Mouse (Mus musculus) liver, embryonic 12.5 days (tissue): ENCODE data around the gene Tmem273. TPM values are rescaled to one million over a fixed set of nuclear protein-coding genes. Genes with fewer than 3 reads are reported as not detected.

ENCODE experiments used
- ATAC-seq: fragments of 200-750 bp; cut with Nextera tagmentation; 2 replicates; pipeline ENCODE4 v1.8.0; 2017; ENCODE audit warnings: moderate number of reproducible peaks, mild to moderate bottlenecking, moderate library complexity
- H3K27ac ChIP-seq: fragments of 300-500 bp; sonication (generic); 2 replicates; pipeline ENCODE4 v1.5.1; 2016; ENCODE audit warnings: mild to moderate bottlenecking
- H3K27me3 ChIP-seq: fragments of 300-500 bp; sonication (generic); replicated peaks from 2 replicates; pipeline ENCODE4 v1.6.1; 2016; ENCODE audit warnings: mild to moderate bottlenecking, moderate library complexity
- H3K36me3 ChIP-seq: fragments of 300-500 bp; sonication (generic); 2 replicates; pipeline ENCODE4 v1.6.1; 2016; ENCODE audit warnings: mild to moderate bottlenecking, moderate library complexity
- H3K4me1 ChIP-seq: fragments of 300-500 bp; sonication (generic); 2 replicates; pipeline ENCODE4 v1.6.1; 2016
- H3K4me2 ChIP-seq: fragments of 300-500 bp; sonication (generic); 2 replicates; pipeline ENCODE4 v1.6.1; 2016; ENCODE audit warnings: mild to moderate bottlenecking, moderate library complexity
- H3K4me3 ChIP-seq: fragments of 300-500 bp; sonication (generic); 2 replicates; pipeline ENCODE4 v1.5.1; 2016; ENCODE audit warnings: mild to moderate bottlenecking, moderate library complexity
- H3K9ac ChIP-seq: fragments of 300-500 bp; sonication (generic); 2 replicates; pipeline ENCODE4 v1.6.1; 2016; ENCODE audit warnings: mild to moderate bottlenecking, moderate library complexity
- H3K9me3 ChIP-seq: fragments of 300-500 bp; sonication (generic); replicated peaks from 2 replicates; pipeline ENCODE4 v1.6.1; 2016; ENCODE audit warnings: mild to moderate bottlenecking, moderate library complexity
- WGBS: fragments of 180-500 bp; shearing (Covaris S2); methylation state at CpG from one replicate; pipeline ENCODE4 v1.1.7; 2016; ENCODE audit not compliant: insufficient replicate concordance; 5-methylcytosine and 5-hydroxymethylcytosine counted together
- polyA plus RNA-seq: library from polyadenylated mRNA; unstranded; fragments of >200 nt; fragmentation: Nextera tagmentation; extraction: Ambion mirVana; gene quantifications from 2 replicates; pipeline ENCODE4 v1.2.1, GENCODE M21; 2016

Tmem273 gene
- polyA plus RNA-seq: 0.50 and 0.77 TPM in 2 replicates

DNA sequence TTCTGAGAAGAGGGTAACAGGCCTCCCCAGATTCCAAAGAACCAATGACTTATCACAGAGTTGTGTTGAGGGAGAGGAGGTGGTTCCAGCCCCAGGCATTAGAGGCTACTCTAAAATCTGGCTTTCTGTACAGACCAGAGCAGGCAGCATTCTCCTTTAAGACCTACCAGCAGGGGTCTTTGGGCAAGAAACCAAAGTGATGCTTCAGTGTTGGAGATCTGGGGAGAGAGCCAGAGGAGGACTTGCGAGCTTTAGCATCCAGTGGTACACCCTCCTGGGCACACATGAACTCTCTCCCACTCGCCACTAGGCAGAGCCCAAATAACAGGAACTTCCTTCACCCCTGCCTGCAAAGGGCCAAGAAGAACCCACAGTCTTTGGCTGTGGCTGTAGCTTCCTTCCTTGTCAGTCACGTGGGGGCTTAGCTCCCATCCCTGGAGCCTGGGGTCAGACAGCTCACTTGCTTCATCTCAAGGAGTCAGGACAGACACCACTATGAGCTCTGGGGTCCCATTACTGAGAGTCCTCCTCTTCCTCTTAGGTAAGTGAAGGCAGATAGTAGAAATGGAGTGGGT, at the start of gene Tmem273:
Tmem273 (plus strand) TSS at position 408 of the 575 bp plus-strand sequence.
- H3K4me3 ChIP-seq: no peak within 1 kb of the TSS
- no peak within 1 kb of the TSS for H3K4me2 ChIP-seq
- no peak for ATAC-seq
- no peaks in the 10 kb centered on the region for H3K27me3 ChIP-seq
- H3K9me3 ChIP-seq: no peaks in the 10 kb centered on the region
- WGBS: 25% methylated on average over 3 of the region's 3 CpGs
- H3K4me1 ChIP-seq: peaks cover 8% of the 10 kb centered on the region; the same call in 1 of the 2 replicates
- no peaks in the 10 kb centered on the region for H3K36me3 ChIP-seq
- H3K9ac ChIP-seq: no peak within 1 kb of the TSS
- H3K27ac ChIP-seq: no peak within 1 kb of the TSS

DNA sequence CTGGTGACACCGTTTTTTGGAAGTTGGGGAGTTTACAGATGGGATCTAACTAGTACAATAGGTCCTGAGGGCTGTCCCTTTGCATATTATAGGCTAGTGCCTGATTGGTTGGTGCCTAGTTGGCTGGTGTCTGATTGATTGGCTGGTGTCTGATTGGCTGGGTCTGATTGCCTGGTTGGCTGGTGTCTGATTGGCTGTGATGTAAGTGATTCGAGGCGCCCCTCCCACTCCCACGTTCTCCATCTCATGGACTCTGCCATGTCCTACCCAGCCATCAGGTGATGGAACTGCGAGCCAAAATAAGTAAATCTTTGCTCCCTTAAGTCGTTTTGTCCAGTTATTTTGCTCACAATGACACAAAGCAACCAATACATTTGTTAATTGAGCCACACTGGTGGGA, 49.2 kb upstream of the Tmem273 start:
- Histone ChIP-seq H3K4me2 (no peak overlapping the region), H3K4me1 (no peaks in the 10 kb centered on the region), H3K27me3 (no peaks in the 10 kb centered on the region), H3K36me3 (no peaks in the 10 kb centered on the region), H3K9me3 (no peaks in the 10 kb centered on the region), H3K27ac (no peak overlapping the region), H3K9ac (no peak overlapping the region), H3K4me3 (no peak overlapping the region)
- ATAC-seq: no peak
- WGBS: 65% methylated on average over 6 of the region's 6 CpGs

DNA sequence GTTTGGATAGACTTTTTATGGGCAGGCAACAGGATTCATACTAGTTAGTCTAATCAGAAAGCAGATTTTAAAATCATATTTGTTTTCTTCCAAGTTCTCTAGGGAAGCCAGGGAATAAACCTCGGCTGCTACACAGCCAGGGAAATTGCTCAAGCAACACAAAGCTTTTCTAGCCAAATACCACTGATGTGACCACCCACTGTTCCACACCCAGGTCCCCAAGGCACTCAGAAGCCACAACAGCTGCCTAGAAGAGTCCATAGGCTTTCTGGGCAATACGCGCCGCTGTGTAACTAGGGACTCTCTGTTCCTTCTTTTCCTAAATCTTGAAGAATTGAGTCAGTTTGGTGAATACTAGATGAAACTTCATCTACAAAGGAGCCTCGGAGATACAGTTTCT, 47.2 kb upstream of the Tmem273 start:
- no peaks in the 10 kb centered on the region for H3K9me3 ChIP-seq
- no peak overlapping the region for H3K4me3 ChIP-seq
- no peak for ATAC-seq
- no peaks in the 10 kb centered on the region for H3K36me3 ChIP-seq
- H3K27ac ChIP-seq: no peak overlapping the region
- no peaks in the 10 kb centered on the region for H3K27me3 ChIP-seq
- no peak overlapping the region for H3K4me2 ChIP-seq
- WGBS: 71% methylated on average over 5 of the region's 5 CpGs
- no peaks in the 10 kb centered on the region for H3K4me1 ChIP-seq
- H3K9ac ChIP-seq: no peak overlapping the region

DNA sequence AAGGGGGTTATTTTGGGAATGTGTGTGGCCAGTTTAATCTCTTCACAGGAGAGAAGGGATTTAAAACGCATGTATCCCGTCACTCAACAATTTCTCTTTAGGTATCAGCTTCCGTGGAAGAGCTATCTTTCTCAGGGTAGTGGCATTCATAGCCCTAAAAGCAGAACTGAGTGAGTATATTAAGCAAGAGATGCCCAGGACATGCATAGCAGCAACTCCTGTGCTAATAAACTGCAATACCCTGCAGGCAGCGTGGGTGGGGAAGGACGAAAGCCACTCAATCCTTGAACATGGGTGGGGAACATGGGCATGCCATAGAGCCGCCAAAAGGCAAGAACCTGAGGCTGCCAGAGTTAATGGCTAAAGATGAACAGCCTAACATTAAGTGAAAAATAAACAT, 37.2 kb upstream of the Tmem273 start:
- 60% methylated on average over 6 of the region's 6 CpGs for WGBS
- no peak for ATAC-seq
- Histone ChIP-seq H3K4me3 (no peak overlapping the region), H3K36me3 (no peaks in the 10 kb centered on the region), H3K9ac (no peak overlapping the region), H3K4me2 (no peak overlapping the region), H3K27me3 (no peaks in the 10 kb centered on the region), H3K27ac (no peak overlapping the region), H3K9me3 (no peaks in the 10 kb centered on the region), H3K4me1 (no peaks in the 10 kb centered on the region)

DNA sequence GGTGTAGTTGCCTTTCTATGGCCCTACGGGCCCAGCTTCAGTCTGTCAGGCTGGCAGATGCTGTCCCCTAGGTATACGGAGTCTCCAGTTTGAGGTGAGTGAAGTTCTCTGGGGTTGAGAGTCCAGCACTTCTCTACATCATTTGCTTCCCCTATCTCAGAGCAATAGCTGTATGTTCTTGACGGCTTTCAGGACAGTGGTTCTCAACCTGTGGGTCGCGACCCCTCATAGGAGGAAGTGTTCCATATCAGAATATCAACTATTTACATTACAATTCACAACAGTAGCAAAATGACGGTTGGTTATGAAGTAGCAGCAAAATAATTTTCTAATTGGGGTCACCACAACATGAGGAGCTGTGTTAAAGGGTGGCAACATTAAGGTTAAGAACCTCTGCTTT, 35.0 kb upstream of the Tmem273 start:
- WGBS: 70% methylated on average over 6 of the region's 6 CpGs
- H3K4me1 ChIP-seq: no peaks in the 10 kb centered on the region
- no peaks in the 10 kb centered on the region for H3K36me3 ChIP-seq
- H3K27me3 ChIP-seq: no peaks in the 10 kb centered on the region
- ATAC-seq: no peak
- H3K4me3 ChIP-seq: no peak overlapping the region
- no peaks in the 10 kb centered on the region for H3K9me3 ChIP-seq
- H3K4me2 ChIP-seq: no peak overlapping the region
- H3K27ac ChIP-seq: no peak overlapping the region
- no peak overlapping the region for H3K9ac ChIP-seq

DNA sequence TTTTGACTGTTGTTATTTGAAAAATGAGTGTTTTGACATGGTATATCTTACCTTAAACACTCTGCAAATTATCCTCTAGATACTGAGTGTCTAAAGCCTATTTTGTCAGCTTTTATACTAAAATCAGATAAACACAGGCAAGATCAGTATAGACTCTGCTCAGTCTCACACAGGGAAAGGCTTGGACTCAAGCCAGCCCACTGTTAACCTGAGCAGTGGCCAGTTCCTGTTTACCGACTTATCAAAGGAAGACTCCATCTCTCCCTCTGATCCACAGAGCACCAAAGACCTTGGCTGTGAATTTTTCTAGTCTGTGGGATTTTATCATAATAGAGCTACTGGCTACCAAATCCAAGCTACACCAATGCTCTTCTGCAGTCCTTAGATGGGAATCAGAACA, 31.5 kb upstream of the Tmem273 start:
- H3K27me3 ChIP-seq: no peaks in the 10 kb centered on the region
- 32% methylated on average over 1 of the region's 1 CpGs for whole genome bisulfite sequencing

DNA sequence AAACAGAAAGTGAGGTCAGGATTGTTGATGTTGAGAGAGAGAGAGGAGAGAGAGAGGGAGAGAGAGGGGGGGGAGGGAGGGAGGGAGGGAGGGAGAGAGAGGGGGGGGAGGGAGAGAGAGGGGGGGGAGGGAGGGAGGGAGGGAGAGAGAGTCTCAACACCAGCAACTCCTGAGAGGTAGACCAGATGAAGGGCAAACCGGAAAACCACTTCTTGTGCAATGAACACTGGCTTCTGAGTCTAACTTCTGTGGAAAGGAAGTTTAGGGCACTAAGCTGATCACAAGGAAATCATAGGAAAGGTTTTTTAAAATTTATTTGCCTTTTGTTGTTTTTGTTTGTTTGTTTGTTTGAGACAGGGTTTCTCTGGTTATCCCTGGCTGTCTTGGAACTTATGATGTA, 23.6 kb upstream of the Tmem273 start:
- no peak overlapping the region for H3K4me3 ChIP-seq
- H3K27me3 ChIP-seq: no peaks in the 10 kb centered on the region
- no peak for ATAC-seq
- H3K4me1 ChIP-seq: no peaks in the 10 kb centered on the region
- H3K4me2 ChIP-seq: no peak overlapping the region
- no peak overlapping the region for H3K27ac ChIP-seq
- no peak overlapping the region for H3K9ac ChIP-seq
- H3K36me3 ChIP-seq: no peaks in the 10 kb centered on the region
- H3K9me3 ChIP-seq: no peaks in the 10 kb centered on the region
- WGBS: 67% methylated on average over 1 of the region's 1 CpGs

More for the DNA sequence above, 31.5 kb upstream of the Tmem273 start:
- ATAC-seq: no peak
- Histone ChIP-seq H3K4me3 (no peak overlapping the region), H3K9me3 (no peaks in the 10 kb centered on the region), H3K36me3 (no peaks in the 10 kb centered on the region), H3K27ac (no peak overlapping the region), H3K4me1 (no peaks in the 10 kb centered on the region), H3K9ac (no peak overlapping the region), H3K4me2 (no peak overlapping the region)

DNA sequence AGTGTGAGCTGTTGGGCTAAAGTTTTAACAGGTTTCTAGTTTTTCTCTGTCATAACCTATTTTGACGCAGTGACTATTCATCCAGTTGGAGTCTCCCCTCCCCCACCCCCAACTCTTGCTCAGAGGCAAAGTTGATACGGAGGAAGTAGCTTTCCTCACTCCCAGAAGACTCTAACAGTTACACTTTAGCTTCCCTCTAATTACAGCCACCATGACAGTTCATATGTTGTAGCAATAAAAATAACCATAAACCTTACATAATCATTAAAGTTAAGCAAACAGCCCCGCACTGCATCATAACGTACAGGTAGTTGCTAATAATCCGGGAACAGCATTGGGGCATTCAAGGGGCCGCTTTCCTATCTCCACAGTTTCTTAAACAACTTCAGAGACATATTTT, 15.2 kb upstream of the Tmem273 start:
- H3K27ac ChIP-seq: no peak overlapping the region
- H3K4me2 ChIP-seq: no peak overlapping the region
- no peaks in the 10 kb centered on the region for H3K27me3 ChIP-seq
- no peak overlapping the region for H3K4me3 ChIP-seq
- no peaks in the 10 kb centered on the region for H3K36me3 ChIP-seq
- ATAC-seq: no peak
- H3K4me1 ChIP-seq: no peaks in the 10 kb centered on the region
- 56% methylated on average over 6 of the region's 6 CpGs for WGBS
- no peaks in the 10 kb centered on the region for H3K9me3 ChIP-seq
- no peak overlapping the region for H3K9ac ChIP-seq

DNA sequence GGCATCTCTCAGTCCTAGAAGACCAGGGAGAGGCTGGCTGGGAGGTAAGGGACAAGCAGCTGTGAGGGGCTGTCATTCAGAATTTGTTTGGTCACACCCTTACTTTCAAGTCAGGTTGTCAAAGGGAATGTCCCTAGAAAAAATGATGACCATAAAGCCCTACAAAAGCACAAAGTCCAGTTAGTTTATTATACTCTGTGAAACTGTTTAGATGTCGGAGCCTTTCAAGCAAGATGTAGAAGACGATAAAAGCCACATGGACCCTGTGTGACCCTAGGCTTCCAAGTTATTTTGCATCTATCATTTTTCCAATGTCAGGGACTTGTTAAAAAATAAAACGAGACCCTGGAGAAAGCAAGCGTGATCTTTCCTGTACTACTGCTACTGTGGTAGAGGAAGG, 13.7 kb upstream of the Tmem273 start:
- Histone ChIP-seq H3K27ac (no peak overlapping the region), H3K9me3 (no peaks in the 10 kb centered on the region), H3K27me3 (no peaks in the 10 kb centered on the region), H3K4me1 (no peaks in the 10 kb centered on the region), H3K36me3 (no peaks in the 10 kb centered on the region), H3K4me3 (no peak overlapping the region), H3K4me2 (no peak overlapping the region), H3K9ac (no peak overlapping the region)
- no peak for ATAC-seq
- 66% methylated on average over 4 of the region's 4 CpGs for WGBS

DNA sequence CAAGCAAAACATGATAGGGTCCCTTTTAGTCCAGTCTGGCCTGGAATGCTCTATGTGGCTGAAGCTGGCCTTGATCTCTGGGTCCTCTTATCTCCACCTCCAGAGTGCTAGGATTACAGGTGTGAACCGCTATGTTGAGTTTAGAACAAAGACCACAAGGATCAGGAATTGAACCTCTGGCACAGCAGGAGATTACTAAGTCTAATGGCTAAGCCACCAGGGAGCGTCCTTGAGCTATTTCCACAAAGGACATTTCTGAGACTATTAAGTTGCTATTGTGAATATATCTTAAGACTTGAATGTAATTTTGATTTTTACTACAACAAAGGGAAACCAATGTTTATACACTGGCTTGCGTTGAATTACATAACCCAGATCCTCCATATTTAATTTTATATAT, 13.0 kb upstream of the Tmem273 start:
- Histone ChIP-seq H3K4me3 (no peak overlapping the region), H3K9me3 (no peaks in the 10 kb centered on the region), H3K4me1 (no peaks in the 10 kb centered on the region), H3K36me3 (no peaks in the 10 kb centered on the region), H3K27ac (no peak overlapping the region), H3K9ac (no peak overlapping the region), H3K4me2 (no peak overlapping the region), H3K27me3 (no peaks in the 10 kb centered on the region)
- 35% methylated on average over 3 of the region's 3 CpGs for WGBS
- ATAC-seq: no peak

DNA sequence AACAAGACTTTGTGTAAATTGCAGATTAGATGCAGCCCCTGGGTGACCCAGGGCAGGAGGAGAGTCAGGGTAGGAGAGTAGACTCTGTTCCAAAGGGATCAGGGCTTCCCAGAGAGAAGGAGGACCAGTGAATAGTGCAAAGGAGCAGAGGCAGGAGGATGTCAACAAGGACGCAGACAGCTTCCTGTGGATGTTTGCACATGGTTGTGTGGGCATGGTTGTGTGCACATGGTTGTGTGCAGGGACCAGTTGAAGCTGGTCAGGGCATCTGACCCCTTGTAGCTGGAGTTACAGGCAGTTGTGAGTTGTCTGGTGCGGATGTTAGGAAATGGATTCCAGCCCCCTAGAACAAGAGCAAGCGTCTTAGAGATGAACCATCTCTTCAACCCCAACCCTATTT, 12.3 kb upstream of the Tmem273 start:
- H3K27me3 ChIP-seq: no peaks in the 10 kb centered on the region
- no peak overlapping the region for H3K27ac ChIP-seq
- no peak overlapping the region for H3K4me3 ChIP-seq
- H3K36me3 ChIP-seq: no peaks in the 10 kb centered on the region
- ATAC-seq: no peak
- H3K9ac ChIP-seq: no peak overlapping the region
- no peaks in the 10 kb centered on the region for H3K9me3 ChIP-seq
- no peaks in the 10 kb centered on the region for H3K4me1 ChIP-seq
- 54% methylated on average over 3 of the region's 3 CpGs for WGBS
- no peak overlapping the region for H3K4me2 ChIP-seq

DNA sequence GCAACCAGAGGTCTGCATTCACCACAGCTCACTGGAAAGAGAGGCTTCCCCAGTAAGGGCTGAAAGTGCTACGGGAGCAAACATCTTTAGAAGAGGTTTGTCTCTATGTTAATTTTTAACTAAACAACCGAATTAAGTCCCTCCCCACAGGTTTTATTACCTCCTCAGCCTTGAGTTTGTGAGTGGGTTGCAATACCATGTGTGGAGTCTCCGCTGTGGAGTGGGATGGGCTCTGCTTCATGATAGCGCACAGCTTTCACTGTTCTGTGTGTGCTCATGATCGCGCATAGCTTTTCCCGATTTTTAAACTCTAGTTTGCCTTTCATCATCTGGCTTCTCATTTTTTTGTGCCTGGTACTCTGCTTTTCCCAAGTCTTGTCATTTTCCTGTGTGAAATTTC, 9.7 kb upstream of the Tmem273 start:
- no peaks in the 10 kb centered on the region for H3K9me3 ChIP-seq
- H3K27ac ChIP-seq: no peak overlapping the region
- H3K4me2 ChIP-seq: no peak overlapping the region
- 73% methylated on average over 7 of the region's 7 CpGs for whole genome bisulfite sequencing
- no peaks in the 10 kb centered on the region for H3K36me3 ChIP-seq
- no peak overlapping the region for H3K9ac ChIP-seq
- H3K4me1 ChIP-seq: no peaks in the 10 kb centered on the region
- H3K27me3 ChIP-seq: no peaks in the 10 kb centered on the region
- ATAC-seq: no peak
- no peak overlapping the region for H3K4me3 ChIP-seq

DNA sequence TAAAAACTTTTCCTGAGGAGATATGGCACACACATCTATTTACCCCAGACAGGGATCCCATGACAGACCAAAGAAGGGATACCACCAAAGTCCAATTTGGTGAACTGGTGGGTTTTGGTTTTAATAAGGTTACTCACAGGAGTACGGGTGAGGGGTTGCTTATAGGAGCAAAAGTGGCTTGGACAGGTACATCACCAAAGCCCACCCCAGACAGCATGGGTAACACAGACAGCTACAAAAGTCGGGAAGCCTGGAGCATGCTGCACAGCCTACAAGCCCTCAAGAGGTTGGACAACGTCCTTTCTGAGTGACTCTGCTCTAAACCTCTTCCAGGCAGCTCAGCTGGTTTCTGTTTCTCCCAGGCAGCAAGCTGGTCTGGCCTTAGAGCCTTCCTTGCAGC, 7.4 kb upstream of the Tmem273 start:
- Histone ChIP-seq H3K27ac (no peak overlapping the region), H3K9me3 (no peaks in the 10 kb centered on the region), H3K27me3 (no peaks in the 10 kb centered on the region), H3K9ac (no peak overlapping the region), H3K4me1 (no peaks in the 10 kb centered on the region), H3K36me3 (no peaks in the 10 kb centered on the region), H3K4me2 (no peak overlapping the region), H3K4me3 (no peak overlapping the region)
- ATAC-seq: no peak
- WGBS: 62% methylated on average over 3 of the region's 3 CpGs
